Mouse (Mus musculus): Measurements from ENCODE around the gene Zfp777. TPM values are rescaled to one million over a fixed set of nuclear protein-coding genes. Genes with fewer than 3 reads are reported as not detected.

Zfp777 gene
- polyA plus RNA-seq, 1 experiment from 2014 or later: 6.1 TPM

DNA sequence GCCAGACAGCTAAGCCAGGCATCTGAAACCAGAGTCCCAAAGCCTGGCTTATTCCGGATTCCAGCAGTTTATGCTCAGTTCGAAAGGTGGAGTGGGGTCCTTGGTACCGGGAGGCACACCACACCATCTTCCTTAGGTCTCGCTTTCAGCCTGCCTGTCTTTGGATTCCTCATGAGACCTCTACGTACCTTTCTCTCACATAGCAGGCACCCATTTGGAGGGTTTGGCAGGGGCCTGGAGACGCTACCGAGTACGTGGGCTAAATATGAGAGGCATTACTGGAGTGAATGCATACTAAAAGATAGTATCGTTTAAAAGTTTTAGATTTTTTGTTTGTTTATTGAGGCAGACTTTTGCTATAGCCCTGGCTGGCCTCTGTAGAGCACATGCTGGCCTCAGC is 31.9 kb downstream of the Zfp777 start:
- H3K9ac ChIP-seq (ENCODE audit: low read length): peak overlapping the region; percentile 20; the same call in 1 of the 2 replicates
- H3K27ac ChIP-seq (ENCODE audit: low read length): no peak overlapping the region
- H3K36me3 ChIP-seq (ENCODE audit: control insufficient read depth, insufficient read depth, low read length): peaks cover 4% of the 10 kb centered on the region
- H3K27me3 ChIP-seq (ENCODE audit: control insufficient read depth, insufficient read depth, low read depth, low read length): no peaks in the 10 kb centered on the region; the same call in 1 of the 2 replicates
- H3K4me1 ChIP-seq (replicated peaks; ENCODE audit: control insufficient read depth, insufficient read depth, low read length): no peaks in the 10 kb centered on the region
- H3K4me3 ChIP-seq (ENCODE audit: low read length): no peak overlapping the region
- no peak overlapping the region for H3K4me2 ChIP-seq (ENCODE audit: low read depth, low read length)
- no peak for ATAC-seq (ENCODE audit: low read depth)
- H3K9me3 ChIP-seq (ENCODE audit: control insufficient read depth, low read length): no peaks in the 10 kb centered on the region
- WGBS: 92% methylated on average over 9 of the region's 9 CpGs

DNA sequence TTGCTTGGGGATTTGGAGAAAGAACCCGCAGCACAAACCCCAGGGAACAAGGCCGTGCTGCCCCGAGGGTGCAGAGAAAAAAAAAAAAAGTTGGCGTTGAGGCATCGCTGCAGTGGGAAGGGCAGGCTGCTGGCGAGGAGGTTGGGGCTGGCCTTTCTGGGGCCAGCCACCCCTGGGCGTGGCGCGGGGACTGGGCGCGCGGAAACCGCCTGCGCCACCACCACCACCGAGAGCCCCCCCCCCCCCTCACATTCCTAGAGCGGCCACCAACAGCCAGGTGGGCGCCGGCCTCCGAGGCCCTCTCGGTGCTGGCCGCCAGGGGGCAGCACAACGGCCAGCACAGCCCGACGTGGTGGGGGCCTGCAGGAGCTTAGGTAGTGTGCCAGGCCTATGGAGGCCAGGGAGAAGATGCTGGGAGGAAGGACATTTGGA is 32.6 kb downstream of the Zfp777 start:
- peaks cover 4% of the 10 kb centered on the region for H3K36me3 ChIP-seq (ENCODE audit: control insufficient read depth, insufficient read depth, low read length)
- H3K9me3 ChIP-seq (ENCODE audit: control insufficient read depth, low read length): no peaks in the 10 kb centered on the region
- peaks cover 1% of the 10 kb centered on the region for H3K4me1 ChIP-seq (replicated peaks; ENCODE audit: control insufficient read depth, insufficient read depth, low read length)
- ATAC-seq (ENCODE audit: low read depth): peak; percentile 93
- 0% methylated on average over 20 of the region's 24 CpGs for WGBS
- H3K4me3 ChIP-seq (ENCODE audit: low read length): peak overlapping the region; percentile 32
- H3K27ac ChIP-seq (ENCODE audit: low read length): peak overlapping the region; percentile 44
- peak overlapping the region; percentile 36 for H3K9ac ChIP-seq (ENCODE audit: low read length)
- H3K27me3 ChIP-seq (ENCODE audit: control insufficient read depth, insufficient read depth, low read depth, low read length): no peaks in the 10 kb centered on the region; the same call in 1 of the 2 replicates
- peak overlapping the region; percentile 58 for H3K4me2 ChIP-seq (ENCODE audit: low read depth, low read length)

DNA sequence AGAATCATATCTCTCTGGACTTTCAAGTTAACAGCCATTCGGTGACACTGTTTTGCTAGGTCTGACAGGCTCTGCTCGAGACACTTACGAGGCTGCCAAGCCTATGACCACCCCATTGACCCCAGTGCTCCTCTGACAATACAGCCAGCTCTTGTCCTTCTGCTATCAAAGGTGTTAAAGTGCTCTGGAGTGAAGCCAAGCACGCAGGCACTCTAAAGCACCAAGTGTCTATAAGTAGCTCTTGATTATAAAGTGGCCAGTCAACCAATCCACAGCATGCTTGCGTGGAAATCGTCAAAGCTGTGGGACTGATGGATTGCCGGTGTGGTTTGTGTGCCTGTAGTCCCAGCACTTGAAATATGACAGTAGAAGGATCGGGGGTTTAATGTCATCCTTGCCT is 38.0 kb downstream of the Zfp777 start:
- Histone ChIP-seq H3K36me3 (ENCODE audit: control insufficient read depth, insufficient read depth, low read length) (no peaks in the 10 kb centered on the region), H3K9me3 (ENCODE audit: control insufficient read depth, low read length) (no peaks in the 10 kb centered on the region), H3K4me1 (replicated peaks; ENCODE audit: control insufficient read depth, insufficient read depth, low read length) (peaks cover 3% of the 10 kb centered on the region), H3K9ac (ENCODE audit: low read length) (no peak overlapping the region), H3K27ac (ENCODE audit: low read length) (no peak overlapping the region), H3K4me2 (ENCODE audit: low read depth, low read length) (peak overlapping the region; percentile 4; the same call in 1 of the 2 replicates), H3K4me3 (ENCODE audit: low read length) (no peak overlapping the region), H3K27me3 (ENCODE audit: control insufficient read depth, insufficient read depth, low read depth, low read length) (no peaks in the 10 kb centered on the region; the same call in 1 of the 2 replicates)
- ATAC-seq (ENCODE audit: low read depth): peak; percentile 92
- WGBS: 15% methylated on average over 8 of the region's 8 CpGs

DNA sequence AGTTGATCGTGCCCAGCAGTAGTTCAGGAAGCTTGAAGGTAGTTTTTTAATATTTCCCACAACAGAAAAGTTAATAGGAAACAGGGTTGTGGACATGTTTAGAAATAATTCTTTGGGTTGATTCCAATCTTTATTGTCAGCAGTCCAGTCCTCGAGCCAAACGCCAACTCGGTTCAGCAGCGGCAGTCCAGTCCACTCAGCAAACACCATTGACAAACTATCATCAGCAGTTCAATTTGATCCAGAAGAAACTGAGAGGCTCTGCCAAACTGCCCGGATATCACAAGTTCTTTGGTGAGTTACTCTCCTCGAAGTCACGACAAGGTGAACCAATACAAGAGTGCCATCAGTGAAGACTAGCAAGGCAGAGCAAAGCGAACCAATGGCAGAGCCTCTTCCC is 53.0 kb downstream of the Zfp777 start:
- Histone ChIP-seq H3K27me3 (ENCODE audit: control insufficient read depth, insufficient read depth, low read depth, low read length) (no peaks in the 10 kb centered on the region), H3K4me2 (ENCODE audit: low read depth, low read length) (no peak overlapping the region), H3K4me3 (ENCODE audit: low read length) (no peak overlapping the region), H3K36me3 (ENCODE audit: control insufficient read depth, insufficient read depth, low read length) (no peaks in the 10 kb centered on the region), H3K9ac (ENCODE audit: low read length) (no peak overlapping the region), H3K27ac (ENCODE audit: low read length) (no peak overlapping the region), H3K4me1 (replicated peaks; ENCODE audit: control insufficient read depth, insufficient read depth, low read length) (no peaks in the 10 kb centered on the region), H3K9me3 (ENCODE audit: control insufficient read depth, low read length) (no peaks in the 10 kb centered on the region)
- peak; percentile 56 for ATAC-seq (ENCODE audit: low read depth)
- 59% methylated on average over 9 of the region's 9 CpGs for WGBS

DNA sequence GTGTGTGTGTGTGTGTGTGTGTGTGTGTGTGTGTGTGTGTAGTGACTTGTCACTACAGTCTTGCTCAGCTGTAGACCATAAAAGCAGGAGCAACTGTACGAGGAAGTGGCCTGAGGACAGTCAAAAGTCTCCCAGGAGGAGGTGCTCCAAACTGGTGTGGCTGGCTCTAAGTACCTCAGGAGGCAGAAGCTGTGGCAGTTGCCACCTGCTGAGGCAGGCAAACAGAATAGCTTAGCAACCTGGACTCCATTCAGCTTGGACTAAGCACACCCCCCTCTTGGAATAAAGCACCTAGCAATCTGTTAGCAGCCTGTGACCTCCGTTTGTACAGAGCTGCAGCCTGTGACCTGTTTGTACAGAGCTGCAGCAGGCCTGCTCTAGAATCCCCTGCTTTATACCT is 64.8 kb downstream of the Zfp777 start:
- H3K36me3 ChIP-seq (ENCODE audit: control insufficient read depth, insufficient read depth, low read length): no peaks in the 10 kb centered on the region
- no peak overlapping the region for H3K4me3 ChIP-seq (ENCODE audit: low read length)
- 0 out of 2 replicates have a peak, but pooled peaks have one; percentile 38 for ATAC-seq (ENCODE audit: low read depth)
- no peak overlapping the region for H3K9ac ChIP-seq (ENCODE audit: low read length)
- 20% methylated on average over 2 of the region's 2 CpGs for WGBS
- no peak overlapping the region for H3K27ac ChIP-seq (ENCODE audit: low read length)
- no peaks in the 10 kb centered on the region for H3K27me3 ChIP-seq (ENCODE audit: control insufficient read depth, insufficient read depth, low read depth, low read length)
- no peaks in the 10 kb centered on the region for H3K9me3 ChIP-seq (ENCODE audit: control insufficient read depth, low read length)
- no peak overlapping the region for H3K4me2 ChIP-seq (ENCODE audit: low read depth, low read length)
- H3K4me1 ChIP-seq (replicated peaks; ENCODE audit: control insufficient read depth, insufficient read depth, low read length): no peaks in the 10 kb centered on the region

DNA sequence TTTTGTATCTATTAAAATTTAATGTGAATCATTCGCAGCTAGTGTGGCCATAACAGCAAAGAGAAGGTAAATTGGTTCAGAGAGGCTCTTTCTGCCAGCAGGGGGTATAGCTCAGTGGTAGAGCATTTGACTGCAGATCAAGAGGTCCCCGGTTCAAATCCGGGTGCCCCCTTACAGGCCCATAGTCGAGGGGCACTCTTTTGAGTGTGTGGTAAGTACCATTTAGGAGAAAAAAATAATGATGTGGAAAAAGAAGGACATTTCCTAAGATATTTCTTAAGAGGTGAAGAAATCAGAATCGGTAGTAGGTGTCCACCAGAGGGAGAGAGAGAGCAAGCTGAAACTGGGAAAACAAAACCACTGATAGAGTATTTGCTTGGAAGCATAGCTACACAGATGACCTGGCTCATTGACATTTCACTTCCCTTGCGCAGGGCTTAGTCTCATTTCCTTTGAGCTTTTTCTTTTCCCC is 69.8 kb downstream of the Zfp777 start:
- H3K27ac ChIP-seq (ENCODE audit: low read length): no peak overlapping the region
- WGBS: 8% methylated on average over 6 of the region's 6 CpGs

DNA sequence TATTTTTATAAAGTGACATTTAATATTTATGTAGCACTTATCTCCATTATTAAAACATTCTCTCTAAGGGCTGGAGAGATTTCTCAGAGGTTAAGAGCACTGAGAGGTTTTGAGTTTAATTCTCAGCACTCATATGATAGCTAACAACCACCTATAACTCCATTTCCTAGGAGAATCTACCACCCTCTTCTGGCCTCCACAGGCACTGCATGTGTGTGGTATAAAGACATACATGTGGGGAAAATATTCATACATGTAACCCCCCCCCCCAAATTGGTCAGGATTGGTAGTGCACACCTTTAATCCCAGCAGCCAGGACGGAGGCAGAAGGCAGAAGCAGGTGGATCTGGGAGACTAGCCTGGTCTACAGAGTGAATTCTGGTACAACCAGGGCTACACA is 74.1 kb downstream of the Zfp777 start:
- Histone ChIP-seq H3K27ac (ENCODE audit: low read length) (no peak overlapping the region), H3K9me3 (ENCODE audit: control insufficient read depth, low read length) (no peaks in the 10 kb centered on the region), H3K9ac (ENCODE audit: low read length) (no peak overlapping the region), H3K36me3 (ENCODE audit: control insufficient read depth, insufficient read depth, low read length) (no peaks in the 10 kb centered on the region), H3K4me1 (replicated peaks; ENCODE audit: control insufficient read depth, insufficient read depth, low read length) (no peaks in the 10 kb centered on the region), H3K27me3 (ENCODE audit: control insufficient read depth, insufficient read depth, low read depth, low read length) (no peaks in the 10 kb centered on the region), H3K4me3 (ENCODE audit: low read length) (no peak overlapping the region), H3K4me2 (ENCODE audit: low read depth, low read length) (no peak overlapping the region)
- no peak for ATAC-seq (ENCODE audit: low read depth)
- 77% methylated on average over 1 of the region's 1 CpGs for WGBS

More for the DNA sequence above, 69.8 kb downstream of the Zfp777 start:
- H3K27me3 ChIP-seq (ENCODE audit: control insufficient read depth, insufficient read depth, low read depth, low read length): no peaks in the 10 kb centered on the region
- H3K4me2 ChIP-seq (ENCODE audit: low read depth, low read length): no peak overlapping the region
- no peak overlapping the region for H3K9ac ChIP-seq (ENCODE audit: low read length)
- H3K9me3 ChIP-seq (ENCODE audit: control insufficient read depth, low read length): no peaks in the 10 kb centered on the region
- H3K36me3 ChIP-seq (ENCODE audit: control insufficient read depth, insufficient read depth, low read length): no peaks in the 10 kb centered on the region
- no peak overlapping the region for H3K4me3 ChIP-seq (ENCODE audit: low read length)
- ATAC-seq (ENCODE audit: low read depth): peak; percentile 92
- no peaks in the 10 kb centered on the region for H3K4me1 ChIP-seq (replicated peaks; ENCODE audit: control insufficient read depth, insufficient read depth, low read length)

Small RNA genes within 50 kb of the gene (microRNA-seq; reads per million reads assigned to microRNA genes)
- gene Gm24563: not detected

Other genes starting within 250 kb of the Zfp777 start
- gene Pdia4, start 235.5 kb downstream of the Zfp777 start, polyA plus RNA-seq (2015; fragmentation: Nextera tagmentation; extraction: Ambion mirVana): 334 and 362 TPM in 2 replicates
- gene Zfp786, start 218.0 kb downstream of the Zfp777 start, polyA plus RNA-seq (2015; fragmentation: Nextera tagmentation; extraction: Ambion mirVana): 3.1 and 4.7 TPM in 2 replicates
- 8.6 and 8.9 TPM in 2 replicates for gene Zfp398, start 213.2 kb downstream of the Zfp777 start, polyA plus RNA-seq (2015; fragmentation: Nextera tagmentation; extraction: Ambion mirVana)
- 14.3 and 14.9 TPM in 2 replicates for gene Zfp282, start 171.7 kb downstream of the Zfp777 start, polyA plus RNA-seq (2015; fragmentation: Nextera tagmentation; extraction: Ambion mirVana)
- 19.9 and 20.5 TPM in 2 replicates for gene Zfp212, start 128.4 kb downstream of the Zfp777 start, polyA plus RNA-seq (2015; fragmentation: Nextera tagmentation; extraction: Ambion mirVana)
- 8.6 and 9.2 TPM in 2 replicates for gene Zfp956, start 95.5 kb downstream of the Zfp777 start, polyA plus RNA-seq (2015; fragmentation: Nextera tagmentation; extraction: Ambion mirVana)
- gene Zfp746, start 37.7 kb upstream of the Zfp777 start, polyA plus RNA-seq (2015; fragmentation: Nextera tagmentation; extraction: Ambion mirVana): 7.0 and 11.3 TPM in 2 replicates

Data from lung, embryonic 16.5 days (tissue).